Mouse (Mus musculus) liver, adult 2 months (tissue): ENCODE measurements at regions not wholly inside any gene's neighbourhood (a gene's known extent, or its start where the extent isn't known, plus 50 kb on each side); places are given as distances from the start of the nearest gene placed in this dataset.

ENCODE experiments used
- CTCF ChIP-seq: fragments of 200-500 bp; IDR thresholded peaks from 2 replicates; pipeline ENCODE4 v1.5.1; 2011; ENCODE audit warnings: low read depth, low read length, control low read depth
- POLR2A ChIP-seq: fragments of 200-500 bp; IDR thresholded peaks from 2 replicates; pipeline ENCODE4 v1.6.1; 2011; ENCODE audit warnings: low read length, control low read depth; ENCODE audit not compliant: insufficient read depth; ENCODE audit errors: extremely low read depth

DNA sequence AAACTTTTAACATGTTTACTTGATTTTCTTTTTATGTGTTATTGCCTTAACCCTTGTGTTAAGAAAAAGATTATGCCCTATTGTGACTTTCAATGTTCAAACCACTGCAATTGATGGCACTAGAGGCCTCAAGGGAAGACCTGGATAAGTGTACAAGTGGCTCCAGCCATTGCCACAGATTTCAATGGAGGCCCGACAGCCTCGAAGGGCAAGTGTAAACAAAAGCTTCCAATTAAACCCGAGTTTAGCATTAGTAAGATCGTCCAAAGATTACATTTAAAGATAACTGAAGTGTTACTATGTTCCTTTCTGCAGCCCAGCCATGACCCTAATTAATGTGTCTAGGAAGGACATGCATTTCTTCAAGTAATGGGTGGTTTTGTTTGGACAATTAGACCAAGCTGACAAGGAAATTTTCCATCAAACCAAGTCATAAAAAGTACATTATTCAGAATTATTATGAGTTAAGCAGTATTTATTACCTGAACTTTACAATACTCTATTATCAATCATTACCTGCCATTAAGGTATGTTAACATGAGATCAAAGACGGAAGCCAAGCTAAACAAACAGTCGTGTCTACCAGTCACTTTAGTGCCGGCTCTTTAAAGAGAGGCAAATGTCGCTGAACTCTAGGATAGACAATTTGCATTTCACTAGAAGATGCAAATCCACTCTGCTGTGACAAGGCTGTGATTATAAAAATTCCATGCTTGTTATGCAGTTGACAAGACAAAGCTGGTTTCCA lies 322.0 kb downstream of the Lnpk start:
- TF ChIP-seq CTCF (no peak), POLR2A (no peak)
